ENCODE assay signal across 8 mouse cellular contexts in the genomic region with DNA sequence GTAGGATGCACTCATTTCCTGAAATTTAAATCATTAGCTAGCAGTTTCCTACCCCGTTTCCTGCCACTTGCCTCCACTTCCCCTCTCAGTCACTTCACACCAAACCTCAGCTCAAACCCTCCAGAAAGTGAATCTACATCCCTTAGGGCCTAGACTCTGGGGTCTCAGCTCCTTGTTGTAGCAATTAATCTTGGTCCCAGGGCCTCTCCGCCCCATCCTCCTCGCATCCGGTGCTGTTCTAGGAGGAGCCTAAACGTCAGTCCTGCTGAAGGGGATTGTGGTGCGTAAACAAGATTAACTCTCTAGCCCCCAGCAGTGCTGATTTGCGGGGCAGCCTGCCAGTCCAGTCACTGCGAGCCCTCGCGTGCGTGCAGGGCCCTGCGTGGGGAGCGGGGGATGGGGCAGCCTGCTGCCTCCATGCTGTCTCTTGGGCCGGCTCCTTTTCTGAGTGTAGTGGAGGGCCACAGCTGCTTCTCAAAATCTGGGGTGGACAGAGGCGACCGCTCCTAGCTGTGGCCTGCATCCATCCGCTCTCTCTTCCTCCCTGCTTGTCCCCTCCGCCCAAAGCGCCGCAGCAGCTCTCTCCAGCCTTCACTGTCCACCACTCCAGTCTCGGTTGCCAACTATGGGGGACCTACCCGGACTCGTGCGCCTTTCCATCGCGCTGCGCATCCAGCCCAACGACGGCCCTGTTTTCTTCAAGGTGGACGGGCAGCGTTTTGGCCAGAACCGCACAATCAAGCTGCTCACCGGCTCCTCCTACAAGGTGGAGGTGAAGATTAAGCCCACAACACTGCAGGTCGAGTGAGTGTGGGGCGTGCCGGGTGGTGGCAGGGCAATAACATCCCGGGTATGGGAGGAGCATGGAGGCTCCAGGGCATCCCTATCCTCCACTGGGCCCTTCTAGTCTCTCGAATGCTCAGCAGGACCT. TPM values are rescaled to one million over a fixed set of nuclear protein-coding genes. Genes with fewer than 3 reads are reported as not detected.
DNase-seq lines count a peak whose midpoint lies in the region; ATAC-seq lines count a peak whose summit lies in the region.

A gene (plus strand): TSS at position 42 of the 931 bp plus-strand sequence.
A gene (minus strand): TSS at position 837 of the 931 bp plus-strand sequence.

- H3K9ac ChIP-seq in hindbrain, embryonic 16.5 days (ENCODE audit: low read depth, low read length): peak within 1 kb of the TSS; percentile 96

- peak; percentile 31 for DNase-seq in ZHBTc4 (ENCODE audit: low read depth, low spot score)
- peak; percentile 58 to 84 for DNase-seq in cerebellum, postnatal 4 days (ENCODE audit: low spot score in 2 of 2)
- DNase-seq in gastrocnemius, adult 8-10 months (ENCODE audit: low spot score in 2 of 2): peak; percentile 44 to 49
- peak; percentile 76 for DNase-seq in left cerebral cortex, adult 11 months (ENCODE audit: low spot score)
- peak; percentile 62 for DNase-seq in lung, postnatal 14 days
- DNase-seq in ovary, postnatal 14 days (ENCODE audit: low spot score): peak; percentile 46
- peak; percentile 23 for DNase-seq in thymus, postnatal 14 days

- H3K4me3 ChIP-seq in hindbrain, embryonic 16.5 days (ENCODE audit: low read length): peak within 1 kb of the TSS; percentile 82

- H3K27ac ChIP-seq in hindbrain, embryonic 16.5 days (ENCODE audit: low read depth, low read length): peak within 1 kb of the TSS; percentile 94

- peak; percentile 98 for ATAC-seq in hindbrain, embryonic 16.5 days

- H3K27me3 ChIP-seq in hindbrain, embryonic 16.5 days (replicated peaks; ENCODE audit: control insufficient read depth, insufficient read depth, low read length): no peaks in the 10 kb centered on the region

- 0% methylated on average over 38 of the region's 38 CpGs for WGBS in hindbrain, embryonic 16.5 days

- H3K9me3 ChIP-seq in hindbrain, embryonic 16.5 days (ENCODE audit: control insufficient read depth, low read length): no peaks in the 10 kb centered on the region

- H3K4me1 ChIP-seq in hindbrain, embryonic 16.5 days (ENCODE audit: control insufficient read depth, insufficient read depth, low read depth, low read length): peaks cover 15% of the 10 kb centered on the region

- peak within 1 kb of the TSS; percentile 70 for H3K4me2 ChIP-seq in hindbrain, embryonic 16.5 days (ENCODE audit: low read length)

- no peaks in the 10 kb centered on the region for H3K36me3 ChIP-seq in hindbrain, embryonic 16.5 days (ENCODE audit: control insufficient read depth, insufficient read depth, low read length)

RNA-seq across cellular contexts. Expression of the first gene that starts in this region (rescaled TPM):
- total RNA-seq in gastrocnemius, adult 8-10 months (2022): 1 to 10 TPM; 1.6 to 3.0 (median 1.8) TPM
- 162 and 189 TPM in 2 replicates for polyA plus RNA-seq in hindbrain, embryonic 16.5 days (2015; fragmentation: Nextera tagmentation; extraction: Ambion mirVana)

RNA-seq across cellular contexts. Expression of the second gene that starts in this region (rescaled TPM):
- 1 to 10 TPM in 2 of 4 experiments, under 1 TPM in 2; 0.56 to 1.3 (median 0.95) TPM for total RNA-seq in gastrocnemius, adult 8-10 months (2022)
- polyA plus RNA-seq in hindbrain, embryonic 16.5 days (2015; fragmentation: Nextera tagmentation; extraction: Ambion mirVana): 3.9 and 4.1 TPM in 2 replicates

Comparison
In these comparisons a context has a peak if more than half of its experiments do, and no peak if none do; other contexts are left out.
1. Peak in every context shown above with its lines: DNase-seq, ATAC-seq, H3K4me3 ChIP-seq and H3K27ac ChIP-seq.
2. DNase-seq: peak in every context shown above with its lines; median percentile 76 in left cerebral cortex, adult 11 months; 71 in cerebellum, postnatal 4 days; 62 in lung, postnatal 14 days; 46 in gastrocnemius, adult 8-10 months; 46 in ovary, postnatal 14 days; 31 in ZHBTc4; 23 in thymus, postnatal 14 days.